Mouse (Mus musculus): ENCODE measurements at regions not wholly inside any gene's neighbourhood (a gene's known extent, or its start where the extent isn't known, plus 50 kb on each side); places are given as distances from the start of the nearest gene placed in this dataset.
A peak's percentile ranks its signal among the peaks of the same experiment; 100 is the strongest.

- H3K27me3 ChIP-seq (replicated peaks): no peaks in the 10 kb centered on the region
- no peak for ATAC-seq (ENCODE audit: low FRiP score)
- no peak overlapping the region for H3K27ac ChIP-seq (replicated peaks)
- H3K4me2 ChIP-seq: no peak overlapping the region
- H3K9me3 ChIP-seq (replicated peaks): no peaks in the 10 kb centered on the region
- no peak overlapping the region for H3K4me3 ChIP-seq (replicated peaks)
- H3K9ac ChIP-seq (replicated peaks): no peak overlapping the region
- no peaks in the 10 kb centered on the region for H3K4me1 ChIP-seq
- H3K36me3 ChIP-seq: no peaks in the 10 kb centered on the region
Measured at GRCm38 (mm10) chr1:71472691-71473090, 58.0 kb upstream of the Abca12 start.

- Histone ChIP-seq H3K9ac (replicated peaks) (no peak overlapping the region), H3K9me3 (replicated peaks) (no peaks in the 10 kb centered on the region), H3K36me3 (no peaks in the 10 kb centered on the region), H3K4me2 (no peak overlapping the region), H3K4me1 (no peaks in the 10 kb centered on the region), H3K4me3 (replicated peaks) (no peak overlapping the region), H3K27me3 (replicated peaks) (no peaks in the 10 kb centered on the region), H3K27ac (replicated peaks) (no peak overlapping the region)
- ATAC-seq (ENCODE audit: low FRiP score): no peak
- 94% methylated on average over 4 of the region's 4 CpGs for WGBS
Measured at GRCm38 (mm10) chr1:71483149-71483548, 68.4 kb upstream of the Abca12 start.

- Histone ChIP-seq H3K9me3 (replicated peaks) (no peaks in the 10 kb centered on the region), H3K4me1 (no peaks in the 10 kb centered on the region), H3K27me3 (replicated peaks) (no peaks in the 10 kb centered on the region), H3K4me2 (no peak overlapping the region), H3K27ac (replicated peaks) (no peak overlapping the region), H3K36me3 (no peaks in the 10 kb centered on the region), H3K4me3 (replicated peaks) (no peak overlapping the region), H3K9ac (replicated peaks) (no peak overlapping the region)
- WGBS: 82% methylated on average over 4 of the region's 4 CpGs
- ATAC-seq (ENCODE audit: low FRiP score): no peak
Measured at GRCm38 (mm10) chr1:71494576-71494975, 62.4 kb upstream of the Atic start.

GRCm38 (mm10) chr1:71505898-71506297, 51.1 kb upstream of the Atic start:
- no peaks in the 10 kb centered on the region for H3K36me3 ChIP-seq
- H3K9me3 ChIP-seq (replicated peaks): no peaks in the 10 kb centered on the region
- ATAC-seq (ENCODE audit: low FRiP score): no peak
- H3K4me3 ChIP-seq (replicated peaks): no peak overlapping the region
- no peak overlapping the region for H3K9ac ChIP-seq (replicated peaks)
- H3K4me1 ChIP-seq: peaks cover 13% of the 10 kb centered on the region
- WGBS: 5% methylated on average over 5 of the region's 5 CpGs
- H3K4me2 ChIP-seq: peak overlapping the region; percentile 36; the same call in 1 of the 2 replicates
- no peaks in the 10 kb centered on the region for H3K27me3 ChIP-seq (replicated peaks)
- H3K27ac ChIP-seq (replicated peaks): 0 out of 2 replicates have a peak overlapping the region, but pooled peaks have one; percentile 42

GRCm38 (mm10) chr1:71506534-71506933, 50.4 kb upstream of the Atic start:
- WGBS: 30% methylated on average over 3 of the region's 3 CpGs

More at GRCm38 (mm10) chr1:71506534-71506933, 50.4 kb upstream of the Atic start:
- H3K27ac ChIP-seq (replicated peaks): 0 out of 2 replicates have a peak overlapping the region, but pooled peaks have one; percentile 42
- ATAC-seq (ENCODE audit: low FRiP score): no peak
- peaks cover 13% of the 10 kb centered on the region for H3K4me1 ChIP-seq
- H3K4me2 ChIP-seq: no peak overlapping the region
- no peak overlapping the region for H3K4me3 ChIP-seq (replicated peaks)
- H3K27me3 ChIP-seq (replicated peaks): no peaks in the 10 kb centered on the region
- H3K9ac ChIP-seq (replicated peaks): no peak overlapping the region
- H3K36me3 ChIP-seq: no peaks in the 10 kb centered on the region
- H3K9me3 ChIP-seq (replicated peaks): no peaks in the 10 kb centered on the region

Measured in neural tube, embryonic 15.5 days (tissue).